Mouse (Mus musculus) limb, embryonic 14.5 days (tissue): ENCODE measurements around the gene Tas2r114. TPM values are rescaled to one million over a fixed set of nuclear protein-coding genes. Genes with fewer than 3 reads are reported as not detected.

Experiments
- ATAC-seq: fragments of 200-750 bp; cut with Nextera tagmentation; 2 replicates; pipeline ENCODE4 v1.8.0; 2017; ENCODE audit warnings: low read depth, moderate number of reproducible peaks, moderate TSS enrichment; ENCODE audit not compliant: low FRiP score
- DNase-seq: peaks from one replicate; pipeline ENCODE4 v3.0.0-alpha.2; 2015; ENCODE audit warnings: low spot score
- H3K27ac ChIP-seq: fragments of 300-500 bp; sonication (generic); replicated peaks from 2 replicates; pipeline ENCODE4 v1.5.1; 2014; ENCODE audit warnings: low read depth, mild to moderate bottlenecking, low read length, moderate library complexity, mixed read lengths
- H3K27me3 ChIP-seq: fragments of 300-500 bp; sonication (generic); 2 replicates; pipeline ENCODE4 v1.6.1; 2014; ENCODE audit warnings: low read length, mixed read lengths; ENCODE audit not compliant: control insufficient read depth, insufficient read depth
- H3K36me3 ChIP-seq: fragments of 300-500 bp; sonication (generic); 2 replicates; pipeline ENCODE4 v1.6.1; 2014; ENCODE audit warnings: mild to moderate bottlenecking, low read length, moderate library complexity, mixed read lengths; ENCODE audit not compliant: control insufficient read depth, insufficient read depth
- H3K4me1 ChIP-seq: fragments of 300-500 bp; sonication (generic); 2 replicates; pipeline ENCODE4 v1.6.1; 2014; ENCODE audit warnings: antibody characterized with exemption, low read length, mixed read lengths; ENCODE audit not compliant: control insufficient read depth, insufficient read depth
- H3K4me2 ChIP-seq: fragments of 300-500 bp; sonication (generic); replicated peaks from 2 replicates; pipeline ENCODE4 v1.6.1; 2014; ENCODE audit warnings: low read depth, mild to moderate bottlenecking, low read length, moderate library complexity; ENCODE audit not compliant: severe bottlenecking
- H3K4me3 ChIP-seq: fragments of 300-500 bp; sonication (generic); replicated peaks from 2 replicates; pipeline ENCODE4 v1.5.1; 2014; ENCODE audit warnings: low read length
- H3K9ac ChIP-seq: fragments of 300-500 bp; sonication (generic); 2 replicates; pipeline ENCODE4 v1.6.1; 2014; ENCODE audit warnings: mild to moderate bottlenecking, low read depth, low read length, moderate library complexity; ENCODE audit not compliant: severe bottlenecking
- H3K9me3 ChIP-seq: fragments of 300-500 bp; sonication (generic); 2 replicates; pipeline ENCODE4 v1.6.1; 2016; ENCODE audit warnings: low read length; ENCODE audit not compliant: control insufficient read depth
- POLR2A ChIP-seq: fragments of 200-500 bp; IDR thresholded peaks from 2 replicates; pipeline ENCODE4 v1.8.0; 2012; ENCODE audit warnings: inconsistent platforms, mild to moderate bottlenecking, moderate library complexity, borderline replicate concordance; ENCODE audit not compliant: insufficient read depth, insufficient read length; ENCODE audit errors: extremely low read depth
- WGBS: fragments of 180-500 bp; shearing (Covaris S2); extraction: QIAGEN DNeasy Blood & Tissue Kit; methylation state at CpG from one replicate; pipeline ENCODE4 v1.1.7; 2014; 5-methylcytosine and 5-hydroxymethylcytosine counted together
- polyA plus RNA-seq, 2 experiments: library from polyadenylated mRNA; depleted of rRNA in 1 of 2; stranded (reverse) in 1 of 2; unstranded in 1 of 2; fragments of >200 nt; fragmentation: Nextera tagmentation in 1 of 2; extraction: Ambion mirVana in 1 of 2; gene quantifications; 2 replicates each; pipeline versions ENCODE4 v1.2.1 to v1.2.3; 2012 to 2014

Gene Tas2r114
- polyA plus RNA-seq (2012; rRNA removed) (not detected in 2 replicates), polyA plus RNA-seq (2014; fragmentation: Nextera tagmentation; extraction: Ambion mirVana) (not detected in 2 replicates)

DNA sequence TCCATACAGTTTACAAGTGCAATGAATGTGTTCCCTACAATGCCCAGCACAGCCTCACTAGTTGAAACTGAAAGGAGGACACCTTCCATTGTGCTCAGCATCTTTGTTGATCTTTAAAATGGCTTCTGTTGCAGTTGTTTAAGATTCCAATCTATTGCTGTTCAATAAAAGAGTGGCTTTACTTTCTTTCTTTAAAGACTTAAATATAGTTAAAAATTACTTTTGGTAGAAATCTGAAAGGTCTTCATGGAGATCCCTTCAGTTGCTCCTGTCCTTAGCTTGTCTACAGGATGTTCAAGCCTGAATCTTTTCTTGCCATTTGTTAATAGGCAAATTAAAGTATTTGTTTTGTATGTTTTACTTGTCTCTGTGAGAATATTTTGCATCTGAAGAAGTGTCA is at the start of gene Tas2r114:
TSS of gene Tas2r114 (minus strand) at position 101 of the 400 bp plus-strand sequence.
- DNase-seq (no peak), ATAC-seq (no peak)
- TF ChIP-seq POLR2A, result no peak
- Histone ChIP-seq H3K27ac (no peak within 1 kb of the TSS), H3K9ac (no peak within 1 kb of the TSS), H3K36me3 (no peaks in the 10 kb centered on the region), H3K9me3 (peaks cover 8% of the 10 kb centered on the region; the same call in 1 of the 2 replicates), H3K27me3 (no peaks in the 10 kb centered on the region), H3K4me2 (no peak within 1 kb of the TSS), H3K4me1 (no peaks in the 10 kb centered on the region), H3K4me3 (no peak within 1 kb of the TSS)

- no peaks in the 10 kb centered on the region for H3K36me3 ChIP-seq
- no peaks in the 10 kb centered on the region for H3K27me3 ChIP-seq
- H3K4me3 ChIP-seq, result no peak overlapping the region
- H3K4me2 ChIP-seq, result no peak overlapping the region
- DNase-seq (no peak), ATAC-seq (no peak)
- no peak overlapping the region for H3K9ac ChIP-seq
- TF ChIP-seq POLR2A, result no peak
- no peak overlapping the region for H3K27ac ChIP-seq
- 47% methylated on average over 7 of the region's 7 CpGs for WGBS
- no peaks in the 10 kb centered on the region for H3K4me1 ChIP-seq
- peaks cover 8% of the 10 kb centered on the region; the same call in 1 of the 2 replicates for H3K9me3 ChIP-seq
Observed at GRCm38 (mm10) chr6:131712803-131713202, 22.9 kb upstream of the Tas2r114 start.

- TF ChIP-seq POLR2A, result no peak
- DNase-seq, result no peak
- 69% methylated on average over 1 of the region's 1 CpGs for WGBS
Observed at GRCm38 (mm10) chr6:131687395-131687794, 2.5 kb downstream of the Tas2r114 start, which contains the start of gene Tas2r105. Gene Tas2r105, minus strand, starts transcription at chr6:131687495.

GRCm38 (mm10) chr6:131685644-131686043 is 4.2 kb downstream of the Tas2r114 start, which contains the start of gene Tas2r104:
Gene Tas2r104, minus strand, starts transcription at chr6:131685744.
- no peak for ATAC-seq
- Histone ChIP-seq H3K9me3 (peaks cover 8% of the 10 kb centered on the region; the same call in 1 of the 2 replicates), H3K4me1 (no peaks in the 10 kb centered on the region), H3K4me3 (no peak within 1 kb of the TSS), H3K9ac (no peak within 1 kb of the TSS), H3K36me3 (no peaks in the 10 kb centered on the region), H3K4me2 (no peak within 1 kb of the TSS), H3K27ac (no peak within 1 kb of the TSS), H3K27me3 (no peaks in the 10 kb centered on the region)
- 80% methylated on average over 1 of the region's 1 CpGs for WGBS
- DNase-seq, result no peak
- no peak for TF ChIP-seq POLR2A

More at GRCm38 (mm10) chr6:131687395-131687794, 2.5 kb downstream of the Tas2r114 start, which contains the start of gene Tas2r105:
- H3K36me3 ChIP-seq, result no peaks in the 10 kb centered on the region
- no peak within 1 kb of the TSS for H3K4me3 ChIP-seq
- no peak within 1 kb of the TSS for H3K4me2 ChIP-seq
- no peak within 1 kb of the TSS for H3K9ac ChIP-seq
- no peak within 1 kb of the TSS for H3K27ac ChIP-seq
- no peak for ATAC-seq
- H3K4me1 ChIP-seq, result no peaks in the 10 kb centered on the region
- H3K27me3 ChIP-seq, result no peaks in the 10 kb centered on the region
- peaks cover 8% of the 10 kb centered on the region; the same call in 1 of the 2 replicates for H3K9me3 ChIP-seq

- DNase-seq, result no peak
- Histone ChIP-seq H3K36me3 (no peaks in the 10 kb centered on the region), H3K27ac (no peak within 1 kb of the TSS), H3K4me2 (no peak within 1 kb of the TSS), H3K9me3 (0 out of 2 replicates have a peak, but pooled peaks cover 5% of the 10 kb centered on the region), H3K9ac (no peak within 1 kb of the TSS), H3K4me3 (no peak within 1 kb of the TSS), H3K4me1 (no peaks in the 10 kb centered on the region), H3K27me3 (no peaks in the 10 kb centered on the region)
- ATAC-seq, result no peak
- no peak for TF ChIP-seq POLR2A
- WGBS, result 67% methylated on average over 3 of the region's 3 CpGs
Observed at GRCm38 (mm10) chr6:131678786-131679185, 11.1 kb downstream of the Tas2r114 start, which contains the start of gene Tas2r106. Gene Tas2r106, minus strand, starts transcription at chr6:131678886.
